Mouse (Mus musculus): ENCODE data around the gene Dhtkd1. TPM values are rescaled to one million over a fixed set of nuclear protein-coding genes. Genes with fewer than 3 reads are reported as not detected.

The Dhtkd1 gene
- polyA plus RNA-seq, 1 experiment, result 7.2 TPM

- DNase-seq, result no peak
- H3K4me1 ChIP-seq (ENCODE audit: control insufficient read depth, insufficient read depth, low read length), result no peaks in the 10 kb centered on the region
- no peaks in the 10 kb centered on the region for H3K27me3 ChIP-seq (ENCODE audit: control insufficient read depth, insufficient read depth, low read length)
- WGBS, result 91% methylated on average over 5 of the region's 5 CpGs
- TF ChIP-seq POLR2A (IDR thresholded peaks at IDR 0.05; ENCODE audit: borderline replicate concordance, insufficient read depth, low read length), result no peak
- TF ChIP-seq CTCF (IDR thresholded peaks at IDR 0.05; ENCODE audit: borderline replicate concordance, insufficient read depth, low read depth, low read length), result no peak
- H3K4me3 ChIP-seq (replicated peaks; ENCODE audit: insufficient read depth, low read depth, low read length), result no peak overlapping the region
- no peak overlapping the region for H3K27ac ChIP-seq (ENCODE audit: insufficient read depth, low read length)
Observed at GRCm38 (mm10) chr2:5929793-5930192, 12.8 kb downstream of the Dhtkd1 start.

GRCm38 (mm10) chr2:5927481-5927880, 15.1 kb downstream of the Dhtkd1 start:
- H3K4me3 ChIP-seq (replicated peaks; ENCODE audit: insufficient read depth, low read depth, low read length), result no peak overlapping the region
- H3K27ac ChIP-seq (ENCODE audit: insufficient read depth, low read length), result no peak overlapping the region
- TF ChIP-seq CTCF (IDR thresholded peaks at IDR 0.05; ENCODE audit: borderline replicate concordance, insufficient read depth, low read depth, low read length) (no peak), POLR2A (IDR thresholded peaks at IDR 0.05; ENCODE audit: borderline replicate concordance, insufficient read depth, low read length) (no peak)
- no peaks in the 10 kb centered on the region for H3K4me1 ChIP-seq (ENCODE audit: control insufficient read depth, insufficient read depth, low read length)
- no peaks in the 10 kb centered on the region for H3K27me3 ChIP-seq (ENCODE audit: control insufficient read depth, insufficient read depth, low read length)
- no peak for DNase-seq
- WGBS, result 95% methylated on average over 5 of the region's 5 CpGs

GRCm38 (mm10) chr2:5923786-5924185, 18.8 kb downstream of the Dhtkd1 start:
- WGBS, result 83% methylated on average over 9 of the region's 9 CpGs
- no peak for TF ChIP-seq CTCF (IDR thresholded peaks at IDR 0.05; ENCODE audit: borderline replicate concordance, insufficient read depth, low read depth, low read length)
- no peak for TF ChIP-seq POLR2A (IDR thresholded peaks at IDR 0.05; ENCODE audit: borderline replicate concordance, insufficient read depth, low read length)
- no peak overlapping the region for H3K4me3 ChIP-seq (replicated peaks; ENCODE audit: insufficient read depth, low read depth, low read length)

GRCm38 (mm10) chr2:5922823-5923222, 19.8 kb downstream of the Dhtkd1 start:
- no peaks in the 10 kb centered on the region for H3K4me1 ChIP-seq (ENCODE audit: control insufficient read depth, insufficient read depth, low read length)
- no peak for DNase-seq
- TF ChIP-seq CTCF (IDR thresholded peaks at IDR 0.05; ENCODE audit: borderline replicate concordance, insufficient read depth, low read depth, low read length) (no peak), POLR2A (IDR thresholded peaks at IDR 0.05; ENCODE audit: borderline replicate concordance, insufficient read depth, low read length) (no peak)
- H3K27me3 ChIP-seq (ENCODE audit: control insufficient read depth, insufficient read depth, low read length), result no peaks in the 10 kb centered on the region
- no peak overlapping the region for H3K27ac ChIP-seq (ENCODE audit: insufficient read depth, low read length)
- no peak overlapping the region for H3K4me3 ChIP-seq (replicated peaks; ENCODE audit: insufficient read depth, low read depth, low read length)
- 95% methylated on average over 6 of the region's 6 CpGs for WGBS

More at GRCm38 (mm10) chr2:5923786-5924185, 18.8 kb downstream of the Dhtkd1 start:
- H3K27ac ChIP-seq (ENCODE audit: insufficient read depth, low read length), result no peak overlapping the region
- H3K27me3 ChIP-seq (ENCODE audit: control insufficient read depth, insufficient read depth, low read length), result no peaks in the 10 kb centered on the region
- no peaks in the 10 kb centered on the region for H3K4me1 ChIP-seq (ENCODE audit: control insufficient read depth, insufficient read depth, low read length)
- no peak for DNase-seq

- no peaks in the 10 kb centered on the region for H3K27me3 ChIP-seq (ENCODE audit: control insufficient read depth, insufficient read depth, low read length)
- DNase-seq, result no peak
- no peaks in the 10 kb centered on the region for H3K4me1 ChIP-seq (ENCODE audit: control insufficient read depth, insufficient read depth, low read length)
- H3K27ac ChIP-seq (ENCODE audit: insufficient read depth, low read length), result no peak overlapping the region
- TF ChIP-seq CTCF (IDR thresholded peaks at IDR 0.05; ENCODE audit: borderline replicate concordance, insufficient read depth, low read depth, low read length), result no peak
- no peak for TF ChIP-seq POLR2A (IDR thresholded peaks at IDR 0.05; ENCODE audit: borderline replicate concordance, insufficient read depth, low read length)
- WGBS, result 29% methylated on average over 16 of the region's 16 CpGs
- no peak overlapping the region for H3K4me3 ChIP-seq (replicated peaks; ENCODE audit: insufficient read depth, low read depth, low read length)
Observed at GRCm38 (mm10) chr2:5911282-5911965, 31.2 kb downstream of the Dhtkd1 start.

- Histone ChIP-seq H3K27me3 (ENCODE audit: control insufficient read depth, insufficient read depth, low read length) (no peaks in the 10 kb centered on the region), H3K4me3 (replicated peaks; ENCODE audit: insufficient read depth, low read depth, low read length) (no peak overlapping the region), H3K4me1 (ENCODE audit: control insufficient read depth, insufficient read depth, low read length) (no peaks in the 10 kb centered on the region), H3K27ac (ENCODE audit: insufficient read depth, low read length) (no peak overlapping the region)
- 54% methylated on average over 3 of the region's 3 CpGs for WGBS
- DNase-seq, result no peak
- TF ChIP-seq CTCF (IDR thresholded peaks at IDR 0.05; ENCODE audit: borderline replicate concordance, insufficient read depth, low read depth, low read length) (peak; percentile 33; the same call in 1 of the 2 replicates), POLR2A (IDR thresholded peaks at IDR 0.05; ENCODE audit: borderline replicate concordance, insufficient read depth, low read length) (no peak)
Observed at GRCm38 (mm10) chr2:5906625-5907024, 36.0 kb downstream of the Dhtkd1 start.

- DNase-seq, result peak; percentile 40 to 71
- Histone ChIP-seq H3K27ac (ENCODE audit: insufficient read depth, low read length) (no peak overlapping the region), H3K4me3 (replicated peaks; ENCODE audit: insufficient read depth, low read depth, low read length) (no peak overlapping the region), H3K27me3 (ENCODE audit: control insufficient read depth, insufficient read depth, low read length) (no peaks in the 10 kb centered on the region), H3K4me1 (ENCODE audit: control insufficient read depth, insufficient read depth, low read length) (no peaks in the 10 kb centered on the region)
- TF ChIP-seq POLR2A (IDR thresholded peaks at IDR 0.05; ENCODE audit: borderline replicate concordance, insufficient read depth, low read length) (no peak), CTCF (IDR thresholded peaks at IDR 0.05; ENCODE audit: borderline replicate concordance, insufficient read depth, low read depth, low read length) (no peak)
- WGBS, result 22% methylated on average over 5 of the region's 5 CpGs
Observed at GRCm38 (mm10) chr2:5906092-5906491, 36.5 kb downstream of the Dhtkd1 start.

- H3K4me1 ChIP-seq (ENCODE audit: control insufficient read depth, insufficient read depth, low read length), result no peaks in the 10 kb centered on the region
- TF ChIP-seq CTCF (IDR thresholded peaks at IDR 0.05; ENCODE audit: borderline replicate concordance, insufficient read depth, low read depth, low read length) (peak; percentile 60; the same call in 1 of the 2 replicates), POLR2A (IDR thresholded peaks at IDR 0.05; ENCODE audit: borderline replicate concordance, insufficient read depth, low read length) (no peak)
- 43% methylated on average over 5 of the region's 5 CpGs for WGBS
- DNase-seq, result no peak
- H3K4me3 ChIP-seq (replicated peaks; ENCODE audit: insufficient read depth, low read depth, low read length), result no peak overlapping the region
- no peak overlapping the region for H3K27ac ChIP-seq (ENCODE audit: insufficient read depth, low read length)
- no peaks in the 10 kb centered on the region for H3K27me3 ChIP-seq (ENCODE audit: control insufficient read depth, insufficient read depth, low read length)
Observed at GRCm38 (mm10) chr2:5900145-5900544, 42.4 kb downstream of the Dhtkd1 start.

Measured in cerebellum, adult 2 months (tissue).